Mouse (Mus musculus) adrenal gland, adult 18-20 months (tissue): ENCODE measurements around the gene Duxf3. TPM values are rescaled to one million over a fixed set of nuclear protein-coding genes. Genes with fewer than 3 reads are reported as not detected.
"Not testable (repeated sequence)": the region's sequence is repeated elsewhere in the genome, so short reads cannot be mapped to it uniquely, and the experiment has no call there.

Experiments
- DNase-seq, 2 experiments: peaks; one replicate each; pipeline ENCODE4 v3.0.0; 2021 to 2022; ENCODE audit warnings: low spot score in 2 of 2
- total RNA-seq, 2 experiments: library from RNA; stranded (reverse); gene quantifications; 1 replicate in 1 of 2; 2 replicates in 1 of 2; pipeline ENCODE4 v1.2.3; 2021

The Duxf3 gene
- total RNA-seq, 2 experiments from 2014 or later = not detected

- DNase-seq = peak; percentile 69 to 81
Measured at GRCm38 (mm10) chr10:58223972-58224805, 8.3 kb downstream of the Duxf3 start.

- not testable (repeated sequence) for DNase-seq
Measured at GRCm38 (mm10) chr10:58223161-58223560, 9.3 kb downstream of the Duxf3 start.

- not testable (repeated sequence) for DNase-seq
Measured at GRCm38 (mm10) chr10:58221571-58221970, 10.9 kb downstream of the Duxf3 start.

GRCm38 (mm10) chr10:58220726-58221125, 11.7 kb downstream of the Duxf3 start:
- DNase-seq = no peak

GRCm38 (mm10) chr10:58217366-58217765, 15.1 kb downstream of the Duxf3 start:
- no peak for DNase-seq

- DNase-seq = no peak
Measured at GRCm38 (mm10) chr10:58215353-58215752, 17.1 kb downstream of the Duxf3 start.

- DNase-seq = no peak
Measured at GRCm38 (mm10) chr10:58214934-58215333, 17.5 kb downstream of the Duxf3 start.

- DNase-seq = no peak
Measured at GRCm38 (mm10) chr10:58214497-58214896, 18.0 kb downstream of the Duxf3 start.

- DNase-seq = no peak
Measured at GRCm38 (mm10) chr10:58212230-58212629, 20.2 kb downstream of the Duxf3 start.

- no peak for DNase-seq
Measured at GRCm38 (mm10) chr10:58211213-58211612, 21.3 kb downstream of the Duxf3 start.

GRCm38 (mm10) chr10:58210514-58210913, 22.0 kb downstream of the Duxf3 start:
- DNase-seq = no peak

GRCm38 (mm10) chr10:58209710-58210467, 22.6 kb downstream of the Duxf3 start:
- no peak for DNase-seq

GRCm38 (mm10) chr10:58206639-58207404, 25.7 kb downstream of the Duxf3 start:
- DNase-seq = no peak

- DNase-seq = no peak
Measured at GRCm38 (mm10) chr10:58205986-58206385, 26.5 kb downstream of the Duxf3 start.

Other genes with a start within 250 kb of the Duxf3 start
- gene AW822073, start 7.7 kb downstream of the Duxf3 start, total RNA-seq = not detected
- gene Gm4981, start 4.0 kb upstream of the Duxf3 start, total RNA-seq = not detected
- gene Gcc2, start 22.8 kb upstream of the Duxf3 start, total RNA-seq = 10 to 100 TPM; 26.5 to 29.2 TPM
- 10 to 100 TPM; 35.4 to 46.2 TPM for gene Lims1, start 90.8 kb upstream of the Duxf3 start, total RNA-seq
- 10 to 100 TPM; 72.8 to 83.2 TPM for gene Ranbp2, start 214.2 kb upstream of the Duxf3 start, total RNA-seq